Mouse (Mus musculus) erythroblast, embryonic 14.5 days (primary cell): ENCODE measurements around the gene Mfsd2a. TPM values are rescaled to one million over a fixed set of nuclear protein-coding genes. Genes with fewer than 3 reads are reported as not detected.

Source experiments
- H3K27me3 ChIP-seq: 2 replicates; pipeline ENCODE4 v1.6.1; 2012; ENCODE audit warnings: inconsistent platforms; ENCODE audit not compliant: control insufficient read depth
- H3K36me3 ChIP-seq: 2 replicates; pipeline ENCODE4 v1.6.1; 2012; ENCODE audit warnings: mild to moderate bottlenecking, inconsistent platforms; ENCODE audit not compliant: control insufficient read depth
- H3K4me1 ChIP-seq: 2 replicates; pipeline ENCODE4 v1.6.1; 2012; ENCODE audit warnings: inconsistent platforms; ENCODE audit not compliant: control insufficient read depth
- H3K4me3 ChIP-seq: replicated peaks from 2 replicates; pipeline ENCODE3; 2012; ENCODE audit warnings: moderate library complexity, mild to moderate bottlenecking, inconsistent platforms
- H3K9me3 ChIP-seq: 2 replicates; pipeline ENCODE4 v1.6.1; 2012; ENCODE audit warnings: low read length, inconsistent platforms, mixed read lengths; ENCODE audit not compliant: control insufficient read depth
- GATA1 ChIP-seq: IDR thresholded peaks from 2 replicates; pipeline ENCODE4 v1.6.1; 2012; ENCODE audit warnings: low read length, inconsistent platforms, mixed read lengths
- TAL1 ChIP-seq: IDR thresholded peaks from 3 replicates; pipeline ENCODE4 v1.6.1; 2012; ENCODE audit warnings: low read length, inconsistent platforms, mixed read lengths
- polyA plus RNA-seq: library from polyadenylated mRNA; stranded (reverse); fragments of >175 nt; gene quantifications from 2 replicates; pipeline ENCODE4 v1.2.3, GENCODE M21; 2012

The Mfsd2a gene
- polyA plus RNA-seq, 1 experiment: not detected

DNA sequence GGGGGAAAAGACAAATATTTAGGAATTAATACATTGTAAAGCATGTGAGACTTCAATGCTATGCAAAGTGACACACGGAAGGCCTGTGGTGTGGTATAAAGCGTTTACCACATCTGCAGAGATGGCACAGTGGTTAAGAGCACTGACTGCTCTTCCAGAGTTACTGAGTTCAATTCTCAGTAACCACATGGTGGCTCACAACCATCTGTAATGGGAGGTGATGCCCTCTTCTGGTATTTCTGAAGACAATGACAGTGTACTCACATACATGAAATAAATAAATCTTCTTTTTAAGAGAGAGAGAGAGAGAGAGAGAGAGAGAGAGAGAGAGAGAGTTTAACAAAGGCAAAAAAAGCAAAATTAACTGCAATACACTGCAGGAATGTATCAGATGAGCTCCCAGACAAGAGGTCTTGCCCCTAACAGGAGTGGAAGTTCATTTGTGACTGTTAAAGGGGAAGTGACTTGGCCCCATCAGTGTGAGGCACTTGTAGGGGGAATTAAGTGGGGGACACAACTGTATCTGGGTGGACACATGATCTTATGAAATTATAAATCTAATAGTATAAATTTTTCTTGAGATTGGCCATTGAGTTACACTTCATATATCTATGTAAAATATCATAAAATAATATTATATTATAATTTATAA is 29.9 kb downstream of the Mfsd2a start:
- Histone ChIP-seq H3K4me1 (no peaks in the 10 kb centered on the region), H3K9me3 (no peaks in the 10 kb centered on the region), H3K36me3 (no peaks in the 10 kb centered on the region), H3K27me3 (no peaks in the 10 kb centered on the region), H3K4me3 (no peak overlapping the region)
- TF ChIP-seq TAL1: no peak
- TF ChIP-seq GATA1: no peak

- Histone ChIP-seq H3K36me3 (no peaks in the 10 kb centered on the region), H3K4me1 (no peaks in the 10 kb centered on the region), H3K9me3 (no peaks in the 10 kb centered on the region), H3K27me3 (no peaks in the 10 kb centered on the region), H3K4me3 (no peak overlapping the region)
- TF ChIP-seq GATA1: no peak
- TF ChIP-seq TAL1: no peak
Measured at GRCm38 (mm10) chr4:122923392-122924344, 37.3 kb downstream of the Mfsd2a start.

DNA sequence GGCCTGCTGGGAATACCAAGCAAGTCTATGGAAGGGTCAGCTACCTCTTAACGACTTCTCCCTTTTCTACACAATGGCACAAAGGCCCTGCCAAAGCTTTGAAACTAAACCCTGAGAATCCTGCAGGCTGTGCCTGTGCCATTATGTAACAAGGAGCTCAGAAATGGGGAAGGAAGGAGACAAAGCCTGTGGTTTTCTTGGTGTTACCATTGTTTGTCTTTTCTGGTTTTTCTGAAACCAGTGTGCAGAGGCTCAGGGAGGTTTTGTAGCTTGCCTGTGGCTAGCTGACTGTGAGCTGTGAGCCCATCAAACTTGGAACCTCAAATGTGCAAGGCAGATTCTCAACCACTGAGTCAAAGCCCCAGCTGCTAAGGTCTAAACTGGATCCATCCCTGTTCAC is 38.1 kb downstream of the Mfsd2a start:
- Histone ChIP-seq H3K4me3 (no peak overlapping the region), H3K4me1 (no peaks in the 10 kb centered on the region), H3K9me3 (no peaks in the 10 kb centered on the region), H3K27me3 (no peaks in the 10 kb centered on the region), H3K36me3 (no peaks in the 10 kb centered on the region)
- TF ChIP-seq TAL1 (no peak), GATA1 (no peak)

DNA sequence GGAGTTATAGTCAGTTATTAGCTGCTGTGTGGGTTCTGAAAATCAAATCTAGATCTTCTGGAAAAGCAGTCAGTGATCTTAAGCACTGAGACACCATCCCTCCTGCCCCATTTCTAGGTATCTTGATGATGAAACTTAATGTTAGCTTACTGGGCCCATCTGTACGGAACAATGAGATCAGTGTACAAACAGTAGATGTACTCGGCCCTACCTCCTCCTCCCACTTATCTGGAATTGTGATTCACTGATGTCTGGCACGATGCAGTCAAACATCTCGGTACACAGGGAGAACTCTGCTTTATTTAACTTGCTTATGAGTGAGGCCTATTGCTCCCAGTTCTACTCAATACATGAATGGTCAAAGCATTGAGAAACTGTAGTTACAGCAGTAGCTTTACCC is 45.0 kb downstream of the Mfsd2a start:
- no peak for TF ChIP-seq TAL1
- H3K27me3 ChIP-seq: no peaks in the 10 kb centered on the region
- H3K4me3 ChIP-seq: no peak overlapping the region
- H3K9me3 ChIP-seq: peaks cover 6% of the 10 kb centered on the region
- H3K4me1 ChIP-seq: no peaks in the 10 kb centered on the region
- H3K36me3 ChIP-seq: no peaks in the 10 kb centered on the region

DNA sequence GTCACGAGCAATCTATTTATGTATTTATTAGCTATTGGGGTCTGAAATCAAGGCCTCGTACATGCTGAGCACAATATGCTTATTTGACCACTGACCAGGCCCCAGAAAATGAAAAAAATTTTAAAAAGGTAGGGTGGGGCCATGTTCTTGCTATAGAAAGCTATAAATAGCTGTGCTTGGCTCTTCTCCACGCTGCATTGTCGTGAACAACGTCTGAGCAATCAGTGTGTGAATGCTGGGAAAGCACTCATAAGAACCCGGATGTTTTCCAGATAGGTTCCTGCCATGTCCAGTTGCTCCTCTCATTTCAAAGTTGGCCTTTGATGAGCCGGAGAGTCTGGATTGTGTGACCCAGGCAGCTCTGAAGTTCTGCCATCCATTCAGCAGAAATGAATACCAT is 46.8 kb downstream of the Mfsd2a start:
- Histone ChIP-seq H3K4me3 (no peak overlapping the region), H3K9me3 (peaks cover 6% of the 10 kb centered on the region), H3K36me3 (no peaks in the 10 kb centered on the region), H3K4me1 (no peaks in the 10 kb centered on the region), H3K27me3 (no peaks in the 10 kb centered on the region)
- no peak for TF ChIP-seq TAL1
- no peak for TF ChIP-seq GATA1

DNA sequence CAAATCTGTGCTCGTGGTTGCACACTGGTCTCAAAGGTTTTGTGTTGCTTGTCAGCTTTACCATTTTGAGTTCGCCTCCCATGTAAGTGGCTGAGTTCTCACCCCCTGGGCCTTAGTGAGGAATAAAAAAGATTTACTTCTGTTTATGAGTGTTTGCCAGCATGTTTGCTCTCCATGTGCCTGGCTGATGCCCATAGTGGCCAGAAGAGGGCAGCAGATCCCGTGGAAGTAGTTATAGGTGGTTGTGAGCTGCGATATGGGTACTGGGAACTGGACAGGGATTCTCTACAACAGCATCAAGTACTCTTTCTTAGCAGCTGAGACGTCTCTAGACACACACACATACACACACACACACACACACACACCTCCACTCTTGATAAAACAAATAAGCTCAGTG is 48.4 kb downstream of the Mfsd2a start:
- H3K36me3 ChIP-seq: no peaks in the 10 kb centered on the region
- H3K4me3 ChIP-seq: no peak overlapping the region
- no peaks in the 10 kb centered on the region for H3K27me3 ChIP-seq
- peaks cover 8% of the 10 kb centered on the region for H3K9me3 ChIP-seq
- no peak for TF ChIP-seq TAL1
- TF ChIP-seq GATA1: no peak
- H3K4me1 ChIP-seq: no peaks in the 10 kb centered on the region

DNA sequence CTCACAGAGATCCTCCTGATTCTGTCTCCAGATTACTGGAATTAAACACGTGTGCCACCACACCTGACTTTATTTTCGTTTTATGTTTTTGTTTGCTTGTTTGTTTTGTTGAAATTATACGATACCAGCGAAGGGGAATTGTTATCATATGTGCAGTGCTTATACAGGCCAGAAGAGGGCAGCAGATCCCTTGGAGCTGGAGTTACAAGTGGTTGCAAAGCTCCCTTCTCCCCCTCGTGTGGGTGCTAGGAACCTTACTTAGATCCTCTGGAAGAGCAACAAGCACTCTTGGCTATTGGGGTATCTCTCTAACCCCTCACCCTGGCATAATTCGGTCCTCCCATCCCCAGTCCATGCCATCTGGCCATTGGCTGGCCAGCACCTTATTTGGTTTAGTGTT is 50.4 kb downstream of the Mfsd2a start:
- no peaks in the 10 kb centered on the region for H3K36me3 ChIP-seq
- H3K9me3 ChIP-seq: peaks cover 7% of the 10 kb centered on the region
- TF ChIP-seq TAL1 (no peak), GATA1 (no peak)

DNA sequence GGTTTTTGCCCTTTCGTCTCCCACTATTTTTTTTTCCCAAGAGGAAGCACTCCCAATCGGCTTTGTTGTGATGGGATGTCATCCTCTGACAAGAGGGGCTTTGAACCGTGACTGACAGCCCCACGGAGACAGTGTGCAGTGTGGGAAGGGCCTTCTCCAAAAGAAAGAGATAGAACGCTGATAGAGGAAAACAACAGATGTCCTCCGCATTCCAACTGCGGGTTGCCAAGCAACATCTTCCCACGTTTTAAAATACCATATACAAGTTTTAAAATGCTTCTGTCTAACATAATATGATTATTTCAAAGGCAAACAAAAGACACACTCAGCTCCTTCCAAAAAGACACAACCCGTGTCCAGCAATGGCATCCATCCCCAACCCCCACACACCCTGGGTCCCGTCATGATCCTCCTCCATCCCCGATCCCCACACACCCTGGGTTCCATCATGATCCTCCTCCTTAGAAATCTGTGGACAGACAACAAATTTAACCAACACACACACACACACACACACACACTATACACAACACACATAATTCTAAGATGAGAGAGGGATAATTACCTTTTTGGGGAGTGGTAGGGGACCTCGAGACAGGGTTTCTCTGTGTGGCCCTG is 51.3 kb downstream of the Mfsd2a start:
- Histone ChIP-seq H3K9me3 (peaks cover 7% of the 10 kb centered on the region), H3K36me3 (no peaks in the 10 kb centered on the region), H3K27me3 (no peaks in the 10 kb centered on the region), H3K4me3 (no peak overlapping the region), H3K4me1 (no peaks in the 10 kb centered on the region)
- TF ChIP-seq GATA1: no peak

More for the DNA sequence above, 50.4 kb downstream of the Mfsd2a start:
- H3K4me3 ChIP-seq: no peak overlapping the region
- H3K27me3 ChIP-seq: no peaks in the 10 kb centered on the region
- H3K4me1 ChIP-seq: no peaks in the 10 kb centered on the region

DNA sequence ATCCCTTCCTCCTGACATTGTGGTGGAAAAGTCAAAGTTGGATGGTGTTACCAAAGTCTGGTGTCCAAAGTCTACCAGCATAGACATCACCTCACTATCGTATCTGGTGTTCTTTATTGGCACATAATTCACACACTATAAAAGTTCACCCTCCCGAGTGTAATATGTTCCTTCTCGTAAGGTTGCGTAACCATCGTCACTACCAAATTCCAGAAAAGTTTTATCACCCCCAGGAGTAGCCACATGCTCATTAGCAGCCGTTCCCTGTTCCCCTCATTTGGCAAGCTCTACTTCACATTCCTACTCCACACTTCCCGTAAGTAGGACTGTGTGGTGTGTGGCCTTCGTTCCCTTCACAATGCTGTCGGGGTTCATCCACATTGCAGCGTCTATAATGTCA is 55.6 kb downstream of the Mfsd2a start:
- H3K4me3 ChIP-seq: no peak overlapping the region
- no peaks in the 10 kb centered on the region for H3K27me3 ChIP-seq
- H3K4me1 ChIP-seq: no peaks in the 10 kb centered on the region
- peaks cover 3% of the 10 kb centered on the region; the same call in 1 of the 2 replicates for H3K9me3 ChIP-seq
- TF ChIP-seq GATA1: no peak
- TF ChIP-seq TAL1: no peak
- H3K36me3 ChIP-seq: no peaks in the 10 kb centered on the region
